Mouse (Mus musculus): ENCODE results near the gene Pcolce.

DNA sequence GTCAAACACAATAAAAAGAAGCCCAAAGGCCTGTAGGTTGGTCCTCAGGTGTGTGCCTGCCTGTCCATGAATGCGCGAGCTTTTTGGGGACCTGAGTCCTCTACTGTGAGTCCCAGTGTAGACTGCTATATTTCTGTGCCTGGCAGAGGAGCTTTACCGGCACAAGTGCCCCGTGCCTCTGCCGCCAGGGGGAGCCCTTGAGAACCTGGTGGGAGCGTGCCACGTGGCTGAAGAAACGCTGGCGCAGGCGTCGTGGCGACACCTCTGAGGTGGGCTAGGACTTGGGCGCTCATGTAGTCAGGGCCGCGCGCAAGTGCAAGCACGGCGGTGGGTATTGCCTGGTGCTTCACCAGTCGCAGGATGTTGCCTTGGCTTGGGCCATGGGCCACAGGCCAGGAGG is 27.5 kb upstream of the Pcolce start, which contains the start of gene Sap25:
- TF ChIP-seq GATA1 (IDR thresholded peaks at IDR 0.05; ENCODE audit: low read length) (no peak), TAL1 (IDR thresholded peaks at IDR 0.05; ENCODE audit: low read length) (no peak)

Measured in erythroblast, embryonic 14.5 days (primary cell).